ENCODE assay signal across 8 mouse cellular contexts in genomic region chr5:137352011-137352975, GRCm38 (mm10). TPM values are rescaled to one million over a fixed set of nuclear protein-coding genes. Genes with fewer than 3 reads are reported as not detected.
DNase-seq lines count a peak whose midpoint lies in the region; ATAC-seq lines count a peak whose summit lies in the region.

No protein-coding gene starts in this region.

- H3K4me1 ChIP-seq in heart, embryonic 13.5 days = peaks cover 52% of the 10 kb centered on the region
- peaks cover 45% of the 10 kb centered on the region for H3K4me1 ChIP-seq in kidney, embryonic 16.5 days (ENCODE audit: insufficient read depth, low read length)

- no peak for ATAC-seq in heart, embryonic 13.5 days (ENCODE audit: extremely low read depth, insufficient number of reproducible peaks, low FRiP score, low TSS enrichment)
- ATAC-seq in kidney, embryonic 16.5 days (ENCODE audit: low FRiP score, low TSS enrichment) = no peak
- no peak for ATAC-seq in frontal cortex, adult (ENCODE audit: low TSS enrichment)

- H3K9ac ChIP-seq in heart, embryonic 13.5 days = peak overlapping the region; percentile 94
- H3K9ac ChIP-seq in kidney, embryonic 16.5 days (replicated peaks; ENCODE audit: low read length) = peak overlapping the region; percentile 97

- peak overlapping the region; percentile 98 for H3K27ac ChIP-seq in heart, embryonic 13.5 days (replicated peaks)
- H3K27ac ChIP-seq in kidney, embryonic 16.5 days (ENCODE audit: low read length) = peak overlapping the region; percentile 98

- H3K36me3 ChIP-seq in heart, embryonic 13.5 days = peaks cover 46% of the 10 kb centered on the region
- H3K36me3 ChIP-seq in kidney, embryonic 16.5 days (ENCODE audit: insufficient read depth, low read length) = peaks cover 33% of the 10 kb centered on the region

- no peaks in the 10 kb centered on the region for H3K9me3 ChIP-seq in heart, embryonic 13.5 days
- no peaks in the 10 kb centered on the region for H3K9me3 ChIP-seq in kidney, embryonic 16.5 days (ENCODE audit: low read length)

- H3K4me2 ChIP-seq in heart, embryonic 13.5 days = peak overlapping the region; percentile 70
- peak overlapping the region; percentile 93 for H3K4me2 ChIP-seq in kidney, embryonic 16.5 days (replicated peaks; ENCODE audit: low read depth, low read length)

- DNase-seq in retina, postnatal 1 day = peak; percentile 38
- DNase-seq in retina, embryonic 14.5 days (ENCODE audit: low spot score) = no peak
- peak; percentile 77 for DNase-seq in lung, postnatal 36 days
- no peak for DNase-seq in cerebellum, postnatal 25 days
- no peak for DNase-seq in thymus, postnatal 10 days (ENCODE audit: low spot score in 2 of 2)

- peak overlapping the region; percentile 76 for H3K4me3 ChIP-seq in heart, embryonic 13.5 days
- H3K4me3 ChIP-seq in kidney, embryonic 16.5 days (ENCODE audit: low read length) = peak overlapping the region; percentile 95

- 16% methylated on average over 16 of the region's 16 CpGs for WGBS in heart, embryonic 13.5 days
- 9% methylated on average over 16 of the region's 16 CpGs for WGBS in kidney, embryonic 16.5 days

- no peaks in the 10 kb centered on the region for H3K27me3 ChIP-seq in heart, embryonic 13.5 days (replicated peaks)
- H3K27me3 ChIP-seq in kidney, embryonic 16.5 days (ENCODE audit: insufficient read depth, low read length) = no peaks in the 10 kb centered on the region

RNA-seq across cellular contexts. Expression of gene Ephb4, which starts 2.4 kb away (rescaled TPM):
- polyA plus RNA-seq in heart, embryonic 13.5 days (2015; fragmentation: Nextera tagmentation; extraction: Ambion mirVana) = 33.1 and 37.6 TPM in 2 replicates
- 53.7 and 55.3 TPM in 2 replicates for polyA plus RNA-seq in kidney, embryonic 16.5 days (2015; fragmentation: Nextera tagmentation; extraction: Ambion mirVana)

RNA-seq across cellular contexts. Expression of gene Slc12a9, which starts 18.9 kb away (rescaled TPM):
- 8.1 and 8.7 TPM in 2 replicates for polyA plus RNA-seq in heart, embryonic 13.5 days (2015; fragmentation: Nextera tagmentation; extraction: Ambion mirVana)
- polyA plus RNA-seq in kidney, embryonic 16.5 days (2015; fragmentation: Nextera tagmentation; extraction: Ambion mirVana) = 16.3 and 16.6 TPM in 2 replicates

RNA-seq across cellular contexts. Expression of gene Trip6, which starts 38.1 kb away (rescaled TPM):
- polyA plus RNA-seq in heart, embryonic 13.5 days (2015; fragmentation: Nextera tagmentation; extraction: Ambion mirVana) = 44.7 and 47.3 TPM in 2 replicates
- polyA plus RNA-seq in kidney, embryonic 16.5 days (2015; fragmentation: Nextera tagmentation; extraction: Ambion mirVana) = 90.1 and 102 TPM in 2 replicates

RNA-seq across cellular contexts. Expression of gene Srrt, which starts 44.8 kb away (rescaled TPM):
- polyA plus RNA-seq in heart, embryonic 13.5 days (2015; fragmentation: Nextera tagmentation; extraction: Ambion mirVana) = 84.9 and 88.1 TPM in 2 replicates
- 158 and 165 TPM in 2 replicates for polyA plus RNA-seq in kidney, embryonic 16.5 days (2015; fragmentation: Nextera tagmentation; extraction: Ambion mirVana)

RNA-seq across cellular contexts. Expression of gene Ufsp1, which starts 57.9 kb away (rescaled TPM):
- polyA plus RNA-seq in heart, embryonic 13.5 days (2015; fragmentation: Nextera tagmentation; extraction: Ambion mirVana) = 8.1 and 8.8 TPM in 2 replicates
- polyA plus RNA-seq in kidney, embryonic 16.5 days (2015; fragmentation: Nextera tagmentation; extraction: Ambion mirVana) = 7.2 and 7.8 TPM in 2 replicates

Comparison
In these comparisons a context has a peak if more than half of its experiments do, and no peak if none do; other contexts are left out.
1. DNase-seq: peak in retina, postnatal 1 day (single experiment) and lung, postnatal 36 days (single experiment); none in retina, embryonic 14.5 days (single experiment), cerebellum, postnatal 25 days (0 of 2) and thymus, postnatal 10 days (0 of 2).